Mouse (Mus musculus) layer of hippocampus, adult 11-12 months (tissue): Measurements from ENCODE around the gene A330070K13Rik.

Source experiments
- DNase-seq: peaks from one replicate; pipeline ENCODE4 v3.0.0; 2022; ENCODE audit warnings: low spot score

The A330070K13Rik gene

DNA sequence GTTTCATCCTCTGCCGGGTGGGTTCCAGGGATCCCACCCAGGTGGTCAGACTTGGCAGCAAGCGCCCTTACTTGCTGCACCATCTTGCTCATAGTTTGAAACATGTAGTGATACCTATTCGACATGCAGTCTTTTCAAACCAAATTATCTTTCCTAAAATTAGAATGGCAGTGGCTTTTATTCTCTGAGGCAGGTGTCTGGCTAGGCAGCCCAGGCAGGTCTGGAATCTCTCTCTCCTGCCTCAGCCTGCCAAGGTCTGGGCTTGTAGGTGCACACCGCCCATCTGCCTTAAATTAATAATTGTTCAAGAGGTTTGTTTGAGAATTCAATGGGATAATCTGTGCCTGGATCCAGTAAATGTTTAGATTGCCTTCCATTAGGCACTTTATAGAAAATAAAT, 53.6 kb downstream of the A330070K13Rik start:
- DNase-seq, result no peak

DNA sequence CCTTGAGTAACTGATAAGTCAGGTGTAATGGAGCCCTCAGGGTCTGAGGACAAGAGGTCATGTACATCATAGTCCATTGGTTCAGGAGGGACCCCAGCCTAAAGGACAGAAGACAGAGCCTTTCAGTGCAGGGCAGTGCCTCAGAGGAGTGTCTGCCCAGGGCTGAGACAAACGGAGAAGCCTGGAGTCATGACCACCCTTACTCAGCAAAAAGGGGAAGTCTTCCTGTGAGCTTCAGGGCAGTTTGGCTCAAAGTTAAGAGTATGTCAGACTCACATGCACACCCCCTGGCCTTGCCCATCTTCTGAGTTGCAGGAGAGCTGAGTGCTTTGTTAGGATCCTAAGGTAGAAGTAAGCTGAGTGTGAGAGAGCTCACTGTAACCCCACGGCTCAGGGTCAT, 54.5 kb downstream of the A330070K13Rik start:
- no peak for DNase-seq
